Mouse (Mus musculus): ENCODE results near the gene Zfp36l2. TPM values are rescaled to one million over a fixed set of nuclear protein-coding genes. Genes with fewer than 3 reads are reported as not detected.

Gene Zfp36l2
- polyA plus RNA-seq, 1 experiment, result 7.9 TPM

- H3K4me3 ChIP-seq (replicated peaks), result peak overlapping the region; percentile 42
- no peaks in the 10 kb centered on the region for H3K27me3 ChIP-seq (ENCODE audit: control insufficient read depth)
- no peaks in the 10 kb centered on the region for H3K9me3 ChIP-seq (ENCODE audit: control insufficient read depth, low read length)
- peaks cover 12% of the 10 kb centered on the region for H3K36me3 ChIP-seq (ENCODE audit: control insufficient read depth)
- peaks cover 97% of the 10 kb centered on the region for H3K4me1 ChIP-seq (ENCODE audit: control insufficient read depth)
- TF ChIP-seq GATA1 (IDR thresholded peaks at IDR 0.05; ENCODE audit: low read length) (no peak), TAL1 (IDR thresholded peaks at IDR 0.05; ENCODE audit: low read length) (no peak)
These were observed 35.4 kb downstream of the Zfp36l2 start for GRCm38 (mm10) chr17:84152206-84152975.

GRCm38 (mm10) chr17:84151306-84151705 lies 36.4 kb downstream of the Zfp36l2 start:
- Histone ChIP-seq H3K27me3 (ENCODE audit: control insufficient read depth) (no peaks in the 10 kb centered on the region), H3K36me3 (ENCODE audit: control insufficient read depth) (peaks cover 12% of the 10 kb centered on the region), H3K4me1 (ENCODE audit: control insufficient read depth) (peaks cover 97% of the 10 kb centered on the region), H3K4me3 (replicated peaks) (no peak overlapping the region), H3K9me3 (ENCODE audit: control insufficient read depth, low read length) (no peaks in the 10 kb centered on the region)
- TF ChIP-seq TAL1 (IDR thresholded peaks at IDR 0.05; ENCODE audit: low read length) (no peak), GATA1 (IDR thresholded peaks at IDR 0.05; ENCODE audit: low read length) (no peak)

- H3K36me3 ChIP-seq (ENCODE audit: control insufficient read depth), result peaks cover 12% of the 10 kb centered on the region
- TF ChIP-seq GATA1 (IDR thresholded peaks at IDR 0.05; ENCODE audit: low read length) (no peak), TAL1 (IDR thresholded peaks at IDR 0.05; ENCODE audit: low read length) (no peak)
- H3K9me3 ChIP-seq (ENCODE audit: control insufficient read depth, low read length), result no peaks in the 10 kb centered on the region
- no peak overlapping the region for H3K4me3 ChIP-seq (replicated peaks)
- peaks cover 97% of the 10 kb centered on the region for H3K4me1 ChIP-seq (ENCODE audit: control insufficient read depth)
- no peaks in the 10 kb centered on the region for H3K27me3 ChIP-seq (ENCODE audit: control insufficient read depth)
These were observed 37.5 kb downstream of the Zfp36l2 start for GRCm38 (mm10) chr17:84150291-84150690.

GRCm38 (mm10) chr17:84149566-84149965 lies 38.2 kb downstream of the Zfp36l2 start:
- no peak for TF ChIP-seq TAL1 (IDR thresholded peaks at IDR 0.05; ENCODE audit: low read length)
- TF ChIP-seq GATA1 (IDR thresholded peaks at IDR 0.05; ENCODE audit: low read length), result no peak
- Histone ChIP-seq H3K27me3 (ENCODE audit: control insufficient read depth) (no peaks in the 10 kb centered on the region), H3K4me1 (ENCODE audit: control insufficient read depth) (peaks cover 99% of the 10 kb centered on the region), H3K9me3 (ENCODE audit: control insufficient read depth, low read length) (no peaks in the 10 kb centered on the region), H3K4me3 (replicated peaks) (no peak overlapping the region), H3K36me3 (ENCODE audit: control insufficient read depth) (peaks cover 15% of the 10 kb centered on the region)

- peaks cover 99% of the 10 kb centered on the region for H3K4me1 ChIP-seq (ENCODE audit: control insufficient read depth)
- TF ChIP-seq GATA1 (IDR thresholded peaks at IDR 0.05; ENCODE audit: low read length) (no peak), TAL1 (IDR thresholded peaks at IDR 0.05; ENCODE audit: low read length) (no peak)
- H3K27me3 ChIP-seq (ENCODE audit: control insufficient read depth), result no peaks in the 10 kb centered on the region
- H3K9me3 ChIP-seq (ENCODE audit: control insufficient read depth, low read length), result no peaks in the 10 kb centered on the region
- H3K36me3 ChIP-seq (ENCODE audit: control insufficient read depth), result peaks cover 15% of the 10 kb centered on the region
- peak overlapping the region; percentile 58 for H3K4me3 ChIP-seq (replicated peaks)
These were observed 39.0 kb downstream of the Zfp36l2 start for GRCm38 (mm10) chr17:84148499-84149484.

- TF ChIP-seq TAL1 (IDR thresholded peaks at IDR 0.05; ENCODE audit: low read length) (peak; percentile 84), GATA1 (IDR thresholded peaks at IDR 0.05; ENCODE audit: low read length) (peak; percentile 83)
- peaks cover 12% of the 10 kb centered on the region for H3K36me3 ChIP-seq (ENCODE audit: control insufficient read depth)
- H3K4me3 ChIP-seq (replicated peaks), result peak overlapping the region; percentile 58
These were observed 40.3 kb downstream of the Zfp36l2 start for GRCm38 (mm10) chr17:84147183-84148108.

GRCm38 (mm10) chr17:84146458-84147182 lies 41.1 kb downstream of the Zfp36l2 start:
- Histone ChIP-seq H3K27me3 (ENCODE audit: control insufficient read depth) (no peaks in the 10 kb centered on the region), H3K4me3 (replicated peaks) (peak overlapping the region; percentile 58), H3K36me3 (ENCODE audit: control insufficient read depth) (peaks cover 11% of the 10 kb centered on the region), H3K4me1 (ENCODE audit: control insufficient read depth) (peaks cover 97% of the 10 kb centered on the region), H3K9me3 (ENCODE audit: control insufficient read depth, low read length) (no peaks in the 10 kb centered on the region)
- no peak for TF ChIP-seq GATA1 (IDR thresholded peaks at IDR 0.05; ENCODE audit: low read length)
- no peak for TF ChIP-seq TAL1 (IDR thresholded peaks at IDR 0.05; ENCODE audit: low read length)

More at GRCm38 (mm10) chr17:84147183-84148108, 40.3 kb downstream of the Zfp36l2 start:
- Histone ChIP-seq H3K4me1 (ENCODE audit: control insufficient read depth) (peaks cover 99% of the 10 kb centered on the region), H3K9me3 (ENCODE audit: control insufficient read depth, low read length) (no peaks in the 10 kb centered on the region), H3K27me3 (ENCODE audit: control insufficient read depth) (no peaks in the 10 kb centered on the region)

Measured in erythroblast, embryonic 14.5 days (primary cell).